Mouse (Mus musculus): ENCODE measurements around the gene Tmem86a. TPM values are rescaled to one million over a fixed set of nuclear protein-coding genes. Genes with fewer than 3 reads are reported as not detected.

Gene Tmem86a
- polyA plus RNA-seq, 1 experiment from 2014 or later: 25.4 TPM

GRCm38 (mm10) chr7:47081277-47081676 is 30.9 kb downstream of the Tmem86a start:
- H3K4me1 ChIP-seq: no peaks in the 10 kb centered on the region
- H3K4me2 ChIP-seq: no peak overlapping the region
- H3K9ac ChIP-seq (replicated peaks): no peak overlapping the region
- H3K36me3 ChIP-seq: peaks cover 76% of the 10 kb centered on the region
- H3K27me3 ChIP-seq (replicated peaks): no peaks in the 10 kb centered on the region
- peak; percentile 26; the same call in 1 of the 2 replicates for ATAC-seq (ENCODE audit: low FRiP score)
- H3K4me3 ChIP-seq (replicated peaks): no peak overlapping the region
- H3K27ac ChIP-seq (replicated peaks): no peak overlapping the region
- WGBS: 49% methylated on average over 6 of the region's 6 CpGs
- no peaks in the 10 kb centered on the region for H3K9me3 ChIP-seq (replicated peaks)

DNA sequence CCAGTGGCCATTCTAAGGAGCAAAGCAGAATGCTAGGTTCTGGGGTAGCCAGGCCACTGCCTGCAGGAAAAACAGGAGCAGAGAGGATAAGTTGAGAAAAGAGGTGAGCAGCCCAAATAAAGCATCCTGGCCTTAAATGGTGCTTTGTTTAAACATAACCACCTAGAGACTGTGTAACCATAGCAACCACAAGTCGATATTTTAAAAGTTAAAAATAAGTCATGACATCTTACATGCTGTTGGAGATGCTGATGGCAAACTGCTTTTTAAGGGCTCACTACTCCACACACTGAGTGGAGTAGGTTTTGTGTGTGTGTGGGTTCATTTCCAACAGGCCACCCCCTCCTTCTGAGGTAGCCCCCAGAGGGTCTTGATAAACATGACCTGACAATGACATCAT is 34.7 kb downstream of the Tmem86a start:
- Histone ChIP-seq H3K9ac (replicated peaks) (no peak overlapping the region), H3K4me2 (no peak overlapping the region), H3K27ac (replicated peaks) (no peak overlapping the region), H3K4me3 (replicated peaks) (no peak overlapping the region), H3K27me3 (replicated peaks) (no peaks in the 10 kb centered on the region), H3K4me1 (no peaks in the 10 kb centered on the region), H3K36me3 (peaks cover 89% of the 10 kb centered on the region), H3K9me3 (replicated peaks) (no peaks in the 10 kb centered on the region)
- 82% methylated on average over 1 of the region's 1 CpGs for WGBS
- ATAC-seq (ENCODE audit: low FRiP score): no peak

DNA sequence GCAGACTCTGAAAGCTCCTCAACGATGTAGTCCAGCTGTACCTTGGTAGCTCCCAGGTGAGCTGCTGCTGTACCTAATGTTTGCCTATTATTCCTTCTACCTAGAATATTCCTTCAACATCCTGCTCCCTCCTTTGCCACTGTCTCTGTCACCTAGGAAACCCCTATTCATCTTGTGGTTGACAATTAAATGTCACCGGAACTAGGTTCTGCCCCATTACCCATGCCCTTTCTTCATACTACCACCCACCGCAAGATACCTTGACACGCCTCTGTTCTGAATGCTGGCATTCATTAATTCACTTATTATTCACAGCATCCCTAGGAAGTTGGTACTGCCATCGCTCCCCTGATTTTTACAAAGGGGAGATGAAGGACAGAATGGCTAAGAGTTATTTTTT is 43.5 kb downstream of the Tmem86a start:
- no peak overlapping the region for H3K4me3 ChIP-seq (replicated peaks)
- H3K9me3 ChIP-seq (replicated peaks): no peaks in the 10 kb centered on the region
- WGBS: 68% methylated on average over 5 of the region's 5 CpGs
- H3K9ac ChIP-seq (replicated peaks): no peak overlapping the region
- no peak for ATAC-seq (ENCODE audit: low FRiP score)
- peaks cover 23% of the 10 kb centered on the region for H3K36me3 ChIP-seq
- H3K27ac ChIP-seq (replicated peaks): no peak overlapping the region
- no peaks in the 10 kb centered on the region for H3K4me1 ChIP-seq
- no peaks in the 10 kb centered on the region for H3K27me3 ChIP-seq (replicated peaks)
- H3K4me2 ChIP-seq: no peak overlapping the region

DNA sequence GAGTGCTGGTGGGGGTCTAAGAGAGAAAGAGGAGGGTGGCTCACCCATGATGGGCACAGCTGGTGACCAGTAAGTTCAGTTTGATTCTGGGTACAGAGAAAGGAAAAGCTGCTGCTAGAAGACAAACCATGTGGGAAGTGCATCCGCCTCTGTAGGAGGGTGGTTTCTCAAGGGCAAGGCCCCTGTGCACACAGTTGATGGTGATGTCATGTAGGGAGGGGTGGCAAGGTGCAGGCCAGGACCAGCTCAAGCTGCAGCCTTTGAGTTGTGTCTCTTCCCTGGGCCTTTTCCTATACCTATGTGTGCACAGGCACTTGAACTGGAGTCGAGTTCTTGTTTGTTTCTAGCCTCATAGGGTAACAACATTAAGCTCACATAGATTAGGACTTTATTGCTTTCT is 44.6 kb downstream of the Tmem86a start:
- 79% methylated on average over 2 of the region's 2 CpGs for WGBS
- Histone ChIP-seq H3K4me3 (replicated peaks) (no peak overlapping the region), H3K4me2 (no peak overlapping the region), H3K27ac (replicated peaks) (no peak overlapping the region), H3K27me3 (replicated peaks) (no peaks in the 10 kb centered on the region), H3K9ac (replicated peaks) (no peak overlapping the region), H3K36me3 (peaks cover 17% of the 10 kb centered on the region), H3K9me3 (replicated peaks) (no peaks in the 10 kb centered on the region), H3K4me1 (no peaks in the 10 kb centered on the region)
- no peak for ATAC-seq (ENCODE audit: low FRiP score)

- WGBS: 53% methylated on average over 7 of the region's 7 CpGs
- Histone ChIP-seq H3K9me3 (replicated peaks) (no peaks in the 10 kb centered on the region), H3K4me1 (no peaks in the 10 kb centered on the region), H3K4me3 (replicated peaks) (no peak overlapping the region), H3K4me2 (no peak overlapping the region), H3K9ac (replicated peaks) (no peak overlapping the region), H3K36me3 (peaks cover 8% of the 10 kb centered on the region), H3K27me3 (replicated peaks) (no peaks in the 10 kb centered on the region), H3K27ac (replicated peaks) (no peak overlapping the region)
- ATAC-seq (ENCODE audit: low FRiP score): no peak; the same call in 1 of the 2 replicates
Measured at GRCm38 (mm10) chr7:47098044-47098443, 47.6 kb downstream of the Tmem86a start.

- 88% methylated on average over 7 of the region's 7 CpGs for WGBS
Measured at GRCm38 (mm10) chr7:47099306-47099705, 48.9 kb downstream of the Tmem86a start.

DNA sequence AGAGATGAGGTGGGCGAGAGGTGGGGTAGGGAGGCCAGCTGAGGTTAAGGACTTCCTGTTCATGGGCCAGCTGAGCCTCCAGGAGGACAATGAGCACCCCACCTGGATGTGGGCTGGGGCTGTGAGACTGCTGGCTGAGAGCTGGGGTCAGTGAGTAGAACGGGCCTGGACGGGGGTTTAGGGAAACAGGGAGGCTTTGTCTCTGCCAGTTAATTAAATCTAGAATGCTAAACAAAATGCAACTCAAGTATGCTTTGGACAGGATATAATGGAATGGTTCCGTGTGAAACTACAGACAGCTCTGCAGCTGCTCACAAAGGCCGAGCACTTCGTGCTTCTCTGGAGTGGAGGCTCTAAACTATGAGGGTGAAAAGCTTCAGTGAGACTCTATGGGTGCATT is 50.2 kb downstream of the Tmem86a start:
- Histone ChIP-seq H3K27ac (replicated peaks) (no peak overlapping the region), H3K9ac (replicated peaks) (no peak overlapping the region), H3K36me3 (no peaks in the 10 kb centered on the region; the same call in 1 of the 2 replicates), H3K27me3 (replicated peaks) (no peaks in the 10 kb centered on the region), H3K4me3 (replicated peaks) (no peak overlapping the region), H3K9me3 (replicated peaks) (no peaks in the 10 kb centered on the region), H3K4me2 (no peak overlapping the region), H3K4me1 (no peaks in the 10 kb centered on the region)
- no peak for ATAC-seq (ENCODE audit: low FRiP score)
- 70% methylated on average over 6 of the region's 6 CpGs for WGBS

More at GRCm38 (mm10) chr7:47099306-47099705, 48.9 kb downstream of the Tmem86a start:
- H3K27ac ChIP-seq (replicated peaks): no peak overlapping the region
- H3K36me3 ChIP-seq: peaks cover 6% of the 10 kb centered on the region
- H3K4me3 ChIP-seq (replicated peaks): no peak overlapping the region
- H3K4me1 ChIP-seq: no peaks in the 10 kb centered on the region
- no peaks in the 10 kb centered on the region for H3K27me3 ChIP-seq (replicated peaks)
- H3K4me2 ChIP-seq: no peak overlapping the region
- no peaks in the 10 kb centered on the region for H3K9me3 ChIP-seq (replicated peaks)
- H3K9ac ChIP-seq (replicated peaks): no peak overlapping the region
- no peak for ATAC-seq (ENCODE audit: low FRiP score)

GRCm38 (mm10) chr7:47102970-47103369 is 52.6 kb downstream of the Tmem86a start:
- H3K4me2 ChIP-seq: no peak overlapping the region
- WGBS: 89% methylated on average over 2 of the region's 2 CpGs
- no peak overlapping the region for H3K27ac ChIP-seq (replicated peaks)
- no peaks in the 10 kb centered on the region for H3K4me1 ChIP-seq
- no peak overlapping the region for H3K9ac ChIP-seq (replicated peaks)
- H3K9me3 ChIP-seq (replicated peaks): no peaks in the 10 kb centered on the region
- H3K4me3 ChIP-seq (replicated peaks): no peak overlapping the region
- no peaks in the 10 kb centered on the region for H3K27me3 ChIP-seq (replicated peaks)
- peaks cover 3% of the 10 kb centered on the region; the same call in 1 of the 2 replicates for H3K36me3 ChIP-seq
- ATAC-seq (ENCODE audit: low FRiP score): no peak

DNA sequence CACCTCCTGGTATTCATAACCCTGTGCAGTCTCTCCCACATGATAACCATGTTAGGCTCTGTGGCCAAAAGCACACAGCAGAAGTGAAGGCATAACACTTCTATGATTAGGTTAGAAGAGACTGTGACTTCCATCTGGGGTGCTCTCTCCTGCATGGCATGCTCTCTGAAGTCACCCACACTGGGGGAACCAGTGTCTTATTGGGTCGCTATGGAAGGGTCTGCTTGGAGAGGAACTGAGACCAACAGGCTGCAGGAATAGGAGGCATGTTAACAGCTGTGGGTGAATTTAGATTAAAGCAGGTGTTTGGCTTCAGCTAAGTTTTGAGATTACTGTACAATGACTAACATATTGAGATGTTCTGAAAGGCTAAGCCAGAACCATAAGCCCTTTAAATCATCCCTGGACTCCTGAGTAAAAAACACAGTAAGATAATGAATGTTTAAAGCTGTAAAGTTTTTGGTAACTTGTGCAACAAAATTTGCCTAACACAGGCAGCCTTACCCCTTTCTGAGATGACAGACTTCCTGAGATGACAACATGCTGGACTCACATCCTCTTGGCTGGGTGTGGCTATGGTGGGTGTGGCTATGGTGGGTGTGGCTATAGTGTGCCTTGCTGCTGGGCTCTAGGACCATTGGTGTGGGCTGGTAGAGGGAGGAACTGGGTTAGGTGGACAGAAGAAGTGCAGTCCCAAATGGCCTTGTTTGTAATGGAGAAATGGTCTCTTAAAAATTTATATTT is 53.4 kb downstream of the Tmem86a start:
- no peak overlapping the region for H3K9ac ChIP-seq (replicated peaks)
- H3K4me1 ChIP-seq: no peaks in the 10 kb centered on the region
- H3K27me3 ChIP-seq (replicated peaks): no peaks in the 10 kb centered on the region
- H3K4me3 ChIP-seq (replicated peaks): no peak overlapping the region
- 67% methylated on average over 1 of the region's 1 CpGs for WGBS
- ATAC-seq (ENCODE audit: low FRiP score): no peak
- no peak overlapping the region for H3K4me2 ChIP-seq
- peaks cover 7% of the 10 kb centered on the region; the same call in 1 of the 2 replicates for H3K36me3 ChIP-seq
- H3K27ac ChIP-seq (replicated peaks): no peak overlapping the region
- H3K9me3 ChIP-seq (replicated peaks): no peaks in the 10 kb centered on the region

Small RNAs within 50 kb of the gene (microRNA-seq; reads per million reads assigned to microRNA genes)
- gene Mir7056: 0.69 reads per million

Other genes with a start within 250 kb of the Tmem86a start
- gene Ldha, start 209.1 kb upstream of the Tmem86a start, polyA plus RNA-seq (2015; fragmentation: Nextera tagmentation; extraction: Ambion mirVana): 638 and 911 TPM in 2 replicates
- gene Ldhc, start 189.4 kb upstream of the Tmem86a start, polyA plus RNA-seq (2015; fragmentation: Nextera tagmentation; extraction: Ambion mirVana): 0.13 and 0.28 TPM in 2 replicates
- gene Tsg101, start 130.6 kb upstream of the Tmem86a start, polyA plus RNA-seq (2015; fragmentation: Nextera tagmentation; extraction: Ambion mirVana): 292 and 317 TPM in 2 replicates
- gene Uevld, start 92.1 kb upstream of the Tmem86a start, polyA plus RNA-seq (2015; fragmentation: Nextera tagmentation; extraction: Ambion mirVana): 4.3 and 5.2 TPM in 2 replicates
- not detected in 2 replicates for gene Gm9999, start 67.0 kb upstream of the Tmem86a start, polyA plus RNA-seq (2015; fragmentation: Nextera tagmentation; extraction: Ambion mirVana)
- gene Spty2d1, start 42.2 kb upstream of the Tmem86a start, polyA plus RNA-seq (2015; fragmentation: Nextera tagmentation; extraction: Ambion mirVana): 7.3 and 8.7 TPM in 2 replicates
- gene Ptpn5, start 83.1 kb downstream of the Tmem86a start, polyA plus RNA-seq (2015; fragmentation: Nextera tagmentation; extraction: Ambion mirVana): 163 and 187 TPM in 2 replicates
- not detected in 2 replicates for gene Mrgpra6, start 154.3 kb downstream of the Tmem86a start, polyA plus RNA-seq (2015; fragmentation: Nextera tagmentation; extraction: Ambion mirVana)
- not detected in 2 replicates for gene Mrgpra9, start 202.2 kb downstream of the Tmem86a start, polyA plus RNA-seq (2015; fragmentation: Nextera tagmentation; extraction: Ambion mirVana)